Mouse (Mus musculus): ENCODE measurements at regions not wholly inside any gene's neighbourhood (a gene's known extent, or its start where the extent isn't known, plus 50 kb on each side); places are given as distances from the start of the nearest gene placed in this dataset.
"Not testable (repeated sequence)": the region's sequence is repeated elsewhere in the genome, so short reads cannot be mapped to it uniquely, and the experiment has no call there.

- Histone ChIP-seq H3K27me3 (ENCODE audit: control insufficient read depth, insufficient read depth, low read length, poor library complexity, severe bottlenecking) (no peaks in the 10 kb centered on the region; the same call in 1 of the 2 replicates), H3K9ac (ENCODE audit: low read depth, poor library complexity, severe bottlenecking) (no peak overlapping the region), H3K4me3 (ENCODE audit: low read depth, low read length) (no peak overlapping the region), H3K27ac (ENCODE audit: insufficient read depth, low read length) (no peak overlapping the region), H3K9me3 (replicated peaks; ENCODE audit: control insufficient read depth, insufficient read depth, low read length, poor library complexity, severe bottlenecking) (no peaks in the 10 kb centered on the region), H3K4me1 (ENCODE audit: control insufficient read depth, insufficient read depth, low read length) (no peaks in the 10 kb centered on the region), H3K36me3 (ENCODE audit: control insufficient read depth, insufficient read depth, low read length, poor library complexity, severe bottlenecking) (no peaks in the 10 kb centered on the region)
- TF ChIP-seq CTCF (IDR thresholded peaks at IDR 0.05; ENCODE audit: low read depth, low read length) (no peak), EP300 (IDR thresholded peaks at IDR 0.05; ENCODE audit: insufficient read depth, low read depth, low read length) (no peak), POLR2A (IDR thresholded peaks at IDR 0.05; ENCODE audit: insufficient read depth, low read length) (no peak)
These were observed 98.9 kb upstream of the Zfp746 start for GRCm38 (mm10) chr6:48185311-48185710.

- Histone ChIP-seq H3K4me3 (ENCODE audit: low read depth, low read length) (no peak overlapping the region), H3K9ac (ENCODE audit: low read depth, poor library complexity, severe bottlenecking) (no peak overlapping the region), H3K27ac (ENCODE audit: insufficient read depth, low read length) (no peak overlapping the region), H3K36me3 (ENCODE audit: control insufficient read depth, insufficient read depth, low read length, poor library complexity, severe bottlenecking) (no peaks in the 10 kb centered on the region), H3K27me3 (ENCODE audit: control insufficient read depth, insufficient read depth, low read length, poor library complexity, severe bottlenecking) (no peaks in the 10 kb centered on the region; the same call in 1 of the 2 replicates), H3K4me1 (ENCODE audit: control insufficient read depth, insufficient read depth, low read length) (no peaks in the 10 kb centered on the region), H3K9me3 (replicated peaks; ENCODE audit: control insufficient read depth, insufficient read depth, low read length, poor library complexity, severe bottlenecking) (no peaks in the 10 kb centered on the region)
- TF ChIP-seq POLR2A (IDR thresholded peaks at IDR 0.05; ENCODE audit: insufficient read depth, low read length) = no peak
- TF ChIP-seq CTCF (IDR thresholded peaks at IDR 0.05; ENCODE audit: low read depth, low read length) = no peak
- TF ChIP-seq EP300 (IDR thresholded peaks at IDR 0.05; ENCODE audit: insufficient read depth, low read depth, low read length) = no peak
These were observed 92.1 kb upstream of the Zfp746 start for GRCm38 (mm10) chr6:48178360-48179120.

DNA sequence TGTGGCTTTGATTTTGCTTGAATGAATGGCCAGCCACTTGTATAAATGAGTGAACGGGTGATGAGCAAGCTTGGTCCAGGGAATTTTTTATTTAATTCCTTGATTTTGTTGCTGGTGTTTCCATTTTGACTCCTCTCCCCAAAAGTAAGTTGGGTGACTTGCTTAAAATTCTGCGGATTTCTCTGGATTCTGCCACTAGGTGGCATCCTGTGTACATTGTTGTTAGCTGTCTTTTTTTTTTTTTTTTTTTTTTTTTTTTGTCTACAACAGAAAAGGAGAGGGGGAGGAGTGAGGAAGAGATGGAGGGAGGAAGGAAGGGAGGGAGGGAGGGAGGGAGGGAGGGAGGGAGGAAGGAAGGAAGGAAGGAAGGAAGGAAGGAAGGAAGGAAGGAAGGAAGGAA is 91.5 kb upstream of the Zfp746 start:
- TF ChIP-seq POLR2A (IDR thresholded peaks at IDR 0.05; ENCODE audit: insufficient read depth, low read length) = no peak
- TF ChIP-seq EP300 (IDR thresholded peaks at IDR 0.05; ENCODE audit: insufficient read depth, low read depth, low read length) = no peak
- TF ChIP-seq CTCF (IDR thresholded peaks at IDR 0.05; ENCODE audit: low read depth, low read length) = no peak
- Histone ChIP-seq H3K4me3 (ENCODE audit: low read depth, low read length) (no peak overlapping the region), H3K4me1 (ENCODE audit: control insufficient read depth, insufficient read depth, low read length) (no peaks in the 10 kb centered on the region), H3K9ac (ENCODE audit: low read depth, poor library complexity, severe bottlenecking) (no peak overlapping the region), H3K9me3 (replicated peaks; ENCODE audit: control insufficient read depth, insufficient read depth, low read length, poor library complexity, severe bottlenecking) (no peaks in the 10 kb centered on the region), H3K27me3 (ENCODE audit: control insufficient read depth, insufficient read depth, low read length, poor library complexity, severe bottlenecking) (no peaks in the 10 kb centered on the region; the same call in 1 of the 2 replicates), H3K27ac (ENCODE audit: insufficient read depth, low read length) (no peak overlapping the region), H3K36me3 (ENCODE audit: control insufficient read depth, insufficient read depth, low read length, poor library complexity, severe bottlenecking) (no peaks in the 10 kb centered on the region)

DNA sequence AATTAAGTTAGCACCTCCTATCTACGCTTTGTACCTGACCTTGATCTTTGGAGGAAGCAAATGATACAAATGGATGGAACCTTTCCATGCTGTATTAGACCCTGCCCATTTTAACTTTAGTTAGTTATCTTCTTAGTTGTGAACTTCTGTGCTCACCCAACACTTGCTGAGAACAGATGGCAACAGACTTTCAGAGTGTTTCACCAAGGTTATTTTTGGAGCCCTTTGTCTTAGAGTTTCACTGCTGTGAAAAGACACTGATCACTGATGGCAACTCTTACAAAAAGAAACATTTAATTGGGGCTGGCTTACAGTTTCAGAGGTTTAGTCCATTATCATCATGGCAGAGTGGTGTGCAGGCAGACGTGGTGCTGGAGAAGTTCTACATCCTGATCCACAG is 88.8 kb upstream of the Zfp746 start:
- H3K36me3 ChIP-seq (ENCODE audit: control insufficient read depth, insufficient read depth, low read length, poor library complexity, severe bottlenecking) = no peaks in the 10 kb centered on the region
- no peaks in the 10 kb centered on the region for H3K9me3 ChIP-seq (replicated peaks; ENCODE audit: control insufficient read depth, insufficient read depth, low read length, poor library complexity, severe bottlenecking)
- no peak overlapping the region for H3K9ac ChIP-seq (ENCODE audit: low read depth, poor library complexity, severe bottlenecking)
- H3K4me3 ChIP-seq (ENCODE audit: low read depth, low read length) = no peak overlapping the region
- no peaks in the 10 kb centered on the region for H3K27me3 ChIP-seq (ENCODE audit: control insufficient read depth, insufficient read depth, low read length, poor library complexity, severe bottlenecking)
- H3K4me1 ChIP-seq (ENCODE audit: control insufficient read depth, insufficient read depth, low read length) = no peaks in the 10 kb centered on the region
- no peak for TF ChIP-seq EP300 (IDR thresholded peaks at IDR 0.05; ENCODE audit: insufficient read depth, low read depth, low read length)
- TF ChIP-seq POLR2A (IDR thresholded peaks at IDR 0.05; ENCODE audit: insufficient read depth, low read length) = no peak
- TF ChIP-seq CTCF (IDR thresholded peaks at IDR 0.05; ENCODE audit: low read depth, low read length) = no peak
- no peak overlapping the region for H3K27ac ChIP-seq (ENCODE audit: insufficient read depth, low read length)

DNA sequence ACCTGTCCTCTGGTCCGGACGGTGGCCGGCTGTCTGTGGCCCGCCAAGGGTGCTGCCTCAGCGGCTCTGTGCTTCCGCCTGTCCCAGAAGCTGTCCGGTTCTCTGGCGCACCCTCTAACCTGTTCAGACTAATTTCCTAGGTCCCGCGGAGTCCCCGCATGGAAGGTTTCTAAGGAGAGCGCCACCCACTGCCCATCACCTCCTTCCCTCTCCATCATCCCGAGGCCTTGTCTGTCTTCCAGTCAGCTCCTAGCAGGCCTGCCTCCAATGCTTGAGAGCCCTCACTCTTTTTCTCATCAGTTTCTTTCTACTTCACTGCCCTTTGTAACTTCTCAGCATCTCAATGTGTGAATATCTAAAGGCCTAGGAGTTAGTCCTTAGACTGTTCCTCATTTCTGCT is 86.4 kb upstream of the Zfp746 start:
- not testable (repeated sequence) for H3K9ac ChIP-seq (ENCODE audit: low read depth, poor library complexity, severe bottlenecking); H3K36me3 ChIP-seq (ENCODE audit: control insufficient read depth, insufficient read depth, low read length, poor library complexity, severe bottlenecking); H3K27me3 ChIP-seq (ENCODE audit: control insufficient read depth, insufficient read depth, low read length, poor library complexity, severe bottlenecking); H3K9me3 ChIP-seq (replicated peaks; ENCODE audit: control insufficient read depth, insufficient read depth, low read length, poor library complexity, severe bottlenecking); H3K4me1 ChIP-seq (ENCODE audit: control insufficient read depth, insufficient read depth, low read length); H3K27ac ChIP-seq (ENCODE audit: insufficient read depth, low read length)
- 0 out of 2 replicates have a peak overlapping the region, but pooled peaks have one; percentile 7 for H3K4me3 ChIP-seq (ENCODE audit: low read depth, low read length)

- Histone ChIP-seq H3K9ac (ENCODE audit: low read depth, poor library complexity, severe bottlenecking) (no peak overlapping the region), H3K9me3 (replicated peaks; ENCODE audit: control insufficient read depth, insufficient read depth, low read length, poor library complexity, severe bottlenecking) (no peaks in the 10 kb centered on the region), H3K4me1 (ENCODE audit: control insufficient read depth, insufficient read depth, low read length) (no peaks in the 10 kb centered on the region), H3K27me3 (ENCODE audit: control insufficient read depth, insufficient read depth, low read length, poor library complexity, severe bottlenecking) (no peaks in the 10 kb centered on the region), H3K27ac (ENCODE audit: insufficient read depth, low read length) (no peak overlapping the region), H3K4me3 (ENCODE audit: low read depth, low read length) (no peak overlapping the region), H3K36me3 (ENCODE audit: control insufficient read depth, insufficient read depth, low read length, poor library complexity, severe bottlenecking) (no peaks in the 10 kb centered on the region)
- no peak for TF ChIP-seq EP300 (IDR thresholded peaks at IDR 0.05; ENCODE audit: insufficient read depth, low read depth, low read length)
- no peak for TF ChIP-seq POLR2A (IDR thresholded peaks at IDR 0.05; ENCODE audit: insufficient read depth, low read length)
- no peak for TF ChIP-seq CTCF (IDR thresholded peaks at IDR 0.05; ENCODE audit: low read depth, low read length)
These were observed 50.5 kb upstream of the Zfp746 start for GRCm38 (mm10) chr6:48136851-48137250.
